Mouse (Mus musculus) A20 (cell line): Measurements from ENCODE around the gene Tmbim4.

ENCODE experiments used
- DNase-seq: peaks from one replicate; pipeline ENCODE4 v3.0.0-alpha.2; 2011; ENCODE audit warnings: low read depth, low spot score

Gene Tmbim4

DNA sequence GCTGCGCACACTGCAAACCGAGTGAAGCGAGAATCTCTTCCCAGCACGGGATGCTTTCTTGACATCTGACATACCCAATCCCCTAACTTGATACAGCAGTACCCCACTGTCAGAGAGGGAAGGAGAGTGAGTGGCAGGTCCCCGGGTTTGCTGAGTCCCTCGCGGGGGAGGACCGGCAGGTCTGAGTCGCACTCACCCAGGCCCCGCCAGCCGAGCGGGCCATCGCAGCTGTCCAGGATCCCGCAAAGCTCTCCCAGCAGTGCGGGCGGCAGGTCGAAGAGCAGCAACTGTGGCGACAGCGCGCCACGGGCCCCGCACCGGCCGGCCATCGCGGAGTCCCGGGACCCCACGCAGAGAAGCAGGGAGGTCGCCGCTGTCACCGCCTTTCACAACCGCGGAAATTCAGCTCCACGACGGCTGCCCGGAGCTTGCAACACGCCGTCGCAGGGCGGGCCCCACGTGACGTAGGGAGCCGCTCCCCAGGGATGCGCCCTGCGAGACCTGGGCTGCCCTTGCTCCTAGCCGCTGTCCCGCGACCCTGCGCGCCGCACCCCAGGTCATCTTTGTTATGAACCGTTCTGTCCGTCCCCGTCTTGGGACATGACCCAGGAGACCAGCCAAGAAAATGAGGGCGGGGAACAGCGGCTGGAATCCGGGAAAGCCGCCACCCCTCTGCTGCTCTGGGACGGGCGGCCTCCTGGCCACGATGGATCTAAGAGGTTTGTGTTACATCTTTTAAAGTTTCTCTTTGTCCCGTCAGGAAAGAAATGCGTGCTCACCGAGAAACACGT lies at the start of gene Tmbim4:
Tmbim4 (plus strand) TSS at position 460 of the 791 bp plus-strand sequence.
- DNase-seq, result no peak

DNA sequence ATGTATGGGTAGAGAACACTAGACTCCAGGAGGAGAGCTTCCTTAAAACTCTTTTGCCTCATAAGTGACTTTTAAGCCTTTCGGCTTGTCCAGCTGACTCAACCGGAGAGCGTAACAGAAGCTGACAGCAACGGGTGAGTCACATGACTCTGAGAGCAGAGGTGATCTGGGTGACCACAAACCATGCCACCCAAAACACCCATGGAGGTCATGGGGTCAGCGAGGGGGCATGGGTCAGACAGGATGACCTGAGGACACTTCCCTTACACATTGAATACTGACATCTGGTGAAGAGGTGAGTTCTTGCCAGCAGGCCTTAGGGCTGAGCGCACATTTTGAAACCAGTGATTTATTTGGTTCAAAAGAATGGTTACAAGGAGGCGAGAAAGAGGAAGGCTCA lies 49.7 kb upstream of the Tmbim4 start:
- no peak for DNase-seq

DNA sequence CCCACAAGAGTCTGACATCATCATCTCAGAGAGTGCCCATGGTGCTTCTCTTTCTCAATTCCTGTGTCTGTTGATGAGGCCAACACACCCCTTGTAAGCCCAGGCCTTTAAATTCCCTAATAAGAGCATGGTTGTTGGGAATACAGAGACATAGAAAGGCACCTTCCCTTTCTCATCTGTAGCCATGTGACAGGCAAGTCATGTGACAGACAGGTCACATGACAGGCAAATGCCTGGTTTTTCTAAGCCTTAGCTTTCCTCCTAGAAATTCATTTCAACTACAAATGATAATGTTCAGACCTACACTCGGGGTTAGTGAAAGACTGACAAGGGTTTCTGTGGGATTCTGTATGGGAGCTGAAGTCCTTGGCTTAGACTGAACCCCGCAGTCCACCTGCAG lies 47.5 kb upstream of the Tmbim4 start:
- DNase-seq, result no peak

DNA sequence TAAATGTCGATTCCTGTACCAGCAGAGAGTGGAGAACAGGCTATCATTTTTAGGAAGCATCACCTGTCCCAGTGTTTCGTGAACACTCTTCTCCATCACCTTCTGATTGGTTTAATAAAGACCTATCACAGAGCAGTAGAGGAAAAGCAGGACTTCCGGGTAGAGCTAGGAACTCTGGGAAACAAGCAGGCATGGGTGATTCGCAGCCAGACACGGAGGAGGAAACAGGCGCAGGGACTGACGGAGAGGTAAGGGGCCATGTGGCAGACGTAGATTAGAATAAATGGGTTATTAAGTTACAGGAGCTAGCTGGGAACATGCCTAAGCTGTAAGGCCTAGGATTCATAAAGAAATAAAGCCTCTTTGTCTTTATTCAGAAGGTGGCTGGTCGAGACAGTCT lies 40.9 kb upstream of the Tmbim4 start:
- no peak for DNase-seq

DNA sequence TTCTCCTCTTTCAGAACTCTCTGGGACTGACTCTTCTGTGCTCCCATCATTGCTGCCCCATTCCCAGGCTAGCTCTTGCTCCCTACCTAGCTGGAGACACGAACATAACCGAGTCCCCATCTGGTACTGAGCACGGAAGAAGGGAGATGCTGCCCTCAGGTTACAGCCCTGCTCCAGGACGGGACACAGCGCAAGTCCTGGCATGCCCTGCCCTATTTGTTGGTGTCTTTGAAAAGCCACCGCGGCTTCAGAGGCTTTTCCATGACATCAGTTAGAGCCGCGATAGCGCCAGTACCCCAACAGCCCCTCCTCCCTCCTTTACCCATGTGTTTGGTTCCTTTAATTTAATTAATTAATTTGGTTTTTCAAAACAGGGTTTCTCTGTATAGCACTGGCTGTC lies 38.5 kb upstream of the Tmbim4 start:
- no peak for DNase-seq

DNA sequence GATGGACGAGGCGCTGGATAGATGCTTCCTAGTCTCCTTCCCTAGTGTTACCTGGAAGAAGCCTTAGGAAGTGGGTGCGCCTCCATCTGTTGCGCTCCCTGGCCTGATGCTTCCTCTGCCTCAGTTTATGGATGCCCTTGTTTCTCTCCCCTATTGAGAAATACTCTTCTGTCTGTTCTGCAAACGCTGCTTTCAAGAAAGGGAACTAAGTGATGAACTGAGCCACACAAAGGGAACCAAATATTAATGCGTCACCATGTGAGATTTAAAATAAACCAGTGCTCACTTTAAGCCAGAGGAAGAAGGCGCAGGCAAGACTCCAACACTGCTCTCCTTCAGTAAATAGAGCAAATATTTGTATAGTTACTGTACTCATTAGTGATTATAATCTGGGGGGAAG lies 37.9 kb upstream of the Tmbim4 start:
- no peak for DNase-seq

DNA sequence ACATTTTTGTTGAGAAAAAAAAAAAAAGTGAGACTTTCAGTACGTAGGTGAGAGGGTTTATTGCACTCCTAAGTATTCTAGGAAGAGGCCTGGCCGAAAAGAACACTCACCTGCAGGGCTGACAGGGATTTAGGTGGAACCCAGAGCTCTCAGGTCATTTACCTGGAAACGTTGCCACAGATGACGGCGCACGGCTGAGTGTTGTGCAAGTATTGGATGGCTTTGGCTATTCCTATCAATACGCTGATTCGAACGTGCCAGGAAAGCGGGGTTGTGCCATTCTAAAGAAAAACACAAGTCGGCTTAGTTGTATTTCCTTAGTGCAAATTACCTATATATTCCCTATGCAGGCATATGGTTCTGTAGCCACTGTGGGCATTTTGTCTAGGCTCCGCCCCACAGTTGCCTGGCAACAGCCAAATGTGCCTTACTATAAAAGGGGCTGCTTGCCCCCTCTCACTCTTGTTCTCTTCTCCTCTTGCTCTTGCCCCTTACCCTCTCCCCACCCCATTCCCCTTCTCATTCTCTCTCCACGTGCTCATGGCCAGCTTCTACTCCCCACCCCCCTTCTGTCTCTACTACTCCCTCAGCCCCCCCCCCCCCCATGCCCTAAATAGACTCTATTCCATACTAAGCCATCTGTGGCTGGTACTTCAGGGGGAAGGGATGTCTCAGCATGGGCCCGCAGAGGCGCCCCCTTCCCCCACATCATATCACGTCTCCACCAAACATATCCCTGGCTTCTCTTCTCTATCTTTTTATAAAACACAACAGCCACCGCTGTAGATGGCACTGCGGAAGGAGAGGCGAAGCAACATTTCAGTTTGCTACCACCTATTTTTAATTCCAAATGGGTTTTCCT lies 36.2 kb upstream of the Tmbim4 start:
- DNase-seq, result no peak

DNA sequence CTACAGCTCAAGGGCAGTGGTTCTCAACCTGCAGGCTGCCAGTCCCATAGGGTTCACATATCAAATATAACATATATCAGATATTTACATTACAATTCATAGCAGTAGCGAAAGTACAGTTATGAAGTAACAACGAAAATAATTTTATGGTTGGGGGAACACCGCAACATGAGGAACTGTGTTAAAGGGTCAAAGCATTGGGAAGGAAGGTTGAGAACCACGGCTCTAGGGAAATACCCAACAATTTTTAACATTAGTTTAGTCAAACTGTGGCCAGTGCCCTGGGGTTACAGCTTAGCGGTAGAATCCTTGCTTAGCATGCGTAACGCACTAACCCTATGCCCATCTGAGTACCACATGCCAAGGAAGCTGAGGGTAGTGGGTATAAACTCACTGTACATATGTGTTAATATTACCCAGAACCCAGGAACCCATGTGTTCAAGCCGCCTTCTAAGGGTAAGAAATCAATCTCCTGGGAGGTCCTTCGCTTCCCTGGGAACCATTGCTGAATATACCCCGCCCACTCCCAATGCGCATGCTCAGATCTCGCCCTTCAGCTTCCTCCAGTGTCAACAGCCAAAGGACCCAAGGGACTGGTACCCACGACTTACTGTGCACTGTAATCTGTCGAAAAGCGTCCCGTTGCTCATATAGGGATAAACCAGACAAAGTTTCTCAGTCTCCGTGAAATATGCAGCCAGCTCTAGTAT lies 35.4 kb upstream of the Tmbim4 start:
- DNase-seq, result no peak

DNA sequence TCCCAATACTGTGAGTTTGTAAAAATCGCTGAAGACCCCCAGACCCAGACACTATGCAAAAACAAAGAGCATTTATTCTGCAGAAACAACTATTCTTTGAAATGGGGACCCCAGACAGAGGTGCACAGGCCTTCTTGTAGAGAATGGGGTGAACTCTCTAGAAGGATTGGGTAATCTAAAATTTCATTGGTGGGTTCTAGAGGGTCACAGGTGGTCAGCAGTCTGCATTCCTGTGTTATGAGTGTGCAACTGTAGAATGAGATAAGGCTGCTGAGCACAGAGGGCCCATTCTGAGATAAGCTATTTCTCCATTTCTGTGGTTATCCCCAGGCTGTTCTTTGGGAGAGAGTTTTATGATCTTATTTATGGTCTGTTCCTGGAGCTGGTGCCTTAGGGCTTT lies 33.3 kb upstream of the Tmbim4 start:
- DNase-seq, result no peak

DNA sequence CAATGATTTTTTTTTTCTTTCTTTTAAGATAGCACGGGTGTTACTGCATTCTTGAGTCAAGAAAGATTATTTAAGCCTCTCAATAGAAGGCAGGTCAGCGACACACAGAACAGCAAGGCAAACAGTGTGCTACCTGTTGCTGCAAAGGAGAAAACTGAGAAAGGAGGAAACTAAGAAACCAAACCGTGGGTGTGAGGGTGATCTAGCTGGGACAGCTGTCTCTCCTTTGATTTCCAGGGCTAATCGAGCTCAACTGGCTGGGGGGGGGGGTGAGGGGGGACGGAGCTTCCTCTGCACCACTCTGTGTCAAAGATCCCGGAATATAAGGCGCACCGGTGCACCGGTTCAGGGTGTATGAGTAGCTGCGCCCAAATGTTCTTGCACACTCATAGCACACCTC lies 32.3 kb upstream of the Tmbim4 start:
- no peak for DNase-seq

DNA sequence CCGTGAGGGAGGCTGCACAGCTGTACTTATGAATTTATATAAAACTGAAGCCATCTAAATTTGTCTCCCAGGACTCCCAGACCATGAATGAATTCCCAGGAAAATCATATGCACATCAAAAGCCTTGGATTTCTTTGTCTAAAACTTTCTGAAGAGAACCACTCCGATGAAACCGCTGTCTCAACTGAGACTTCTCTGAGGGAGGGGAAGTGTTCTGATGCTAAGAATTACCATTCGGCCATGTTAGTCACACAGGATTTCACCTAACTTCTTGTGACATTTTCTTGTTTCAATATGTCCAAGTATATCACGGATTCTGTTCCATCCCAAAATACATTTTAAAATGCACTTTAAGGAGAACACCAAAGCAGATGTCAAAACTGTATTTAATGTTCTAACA lies 31.5 kb upstream of the Tmbim4 start:
- DNase-seq, result no peak

DNA sequence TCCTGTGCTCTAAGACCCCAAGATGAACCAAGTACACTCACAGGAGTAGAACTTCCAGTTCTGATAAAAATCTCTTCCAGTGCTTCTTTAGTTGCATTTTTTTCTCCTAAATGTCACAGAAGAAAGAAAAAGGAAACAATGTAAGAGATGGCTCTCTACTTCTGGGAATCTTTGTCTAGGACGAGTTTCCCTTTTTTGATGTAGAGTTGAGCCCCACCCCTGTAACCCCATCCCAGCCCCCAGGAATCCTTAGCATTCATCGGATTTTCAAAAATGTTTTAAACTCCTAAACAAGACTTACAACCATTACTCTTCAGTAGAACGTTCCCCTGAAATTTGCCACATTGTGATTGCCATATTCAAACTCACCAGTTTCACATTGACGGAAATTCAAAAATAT lies 31.1 kb upstream of the Tmbim4 start:
- DNase-seq, result no peak

DNA sequence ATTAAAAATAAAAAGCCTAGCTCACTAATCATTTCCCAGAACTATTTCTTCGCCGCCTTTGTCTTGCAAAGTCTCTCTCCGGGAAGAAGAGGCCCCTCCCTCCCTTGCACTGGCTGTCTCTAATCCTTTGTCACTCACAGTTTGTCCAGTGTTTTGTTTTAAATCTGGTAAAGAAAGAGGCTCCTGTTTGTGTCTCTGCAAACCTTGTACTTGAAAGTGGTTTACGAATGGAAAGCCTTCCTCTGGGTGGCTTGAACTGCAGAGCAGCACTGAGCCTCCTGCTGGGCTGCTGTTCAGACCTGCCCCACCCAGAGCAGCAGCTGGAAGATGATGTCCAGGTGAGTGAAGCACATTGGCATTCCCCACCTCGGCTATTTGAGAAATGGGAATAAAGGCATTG lies 30.1 kb upstream of the Tmbim4 start:
- DNase-seq, result no peak

DNA sequence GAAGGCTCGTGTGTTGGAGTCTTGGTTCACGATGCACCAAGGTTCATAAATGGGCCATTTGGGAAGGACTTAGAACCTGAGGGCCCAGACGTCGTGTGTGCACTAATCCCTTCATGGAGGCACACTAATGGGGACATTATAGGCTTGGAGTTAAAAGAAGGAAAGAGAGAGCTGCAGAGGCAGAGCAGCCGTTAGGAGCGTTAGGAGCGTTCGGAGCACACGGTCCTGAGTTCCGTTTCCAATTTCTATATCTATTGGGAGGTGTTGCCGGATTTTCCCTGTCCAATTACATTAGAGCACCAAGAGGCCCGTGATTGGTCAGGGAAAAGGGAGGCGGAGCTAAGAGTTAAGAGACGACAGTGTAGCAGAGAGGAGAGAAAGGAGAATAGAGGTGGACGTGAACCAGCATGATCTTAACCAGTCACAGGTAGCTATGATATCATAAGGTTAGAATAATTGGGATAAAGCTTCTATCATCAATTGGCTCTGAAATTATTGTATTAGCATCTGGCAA lies 27.1 kb upstream of the Tmbim4 start:
- no peak for DNase-seq

DNA sequence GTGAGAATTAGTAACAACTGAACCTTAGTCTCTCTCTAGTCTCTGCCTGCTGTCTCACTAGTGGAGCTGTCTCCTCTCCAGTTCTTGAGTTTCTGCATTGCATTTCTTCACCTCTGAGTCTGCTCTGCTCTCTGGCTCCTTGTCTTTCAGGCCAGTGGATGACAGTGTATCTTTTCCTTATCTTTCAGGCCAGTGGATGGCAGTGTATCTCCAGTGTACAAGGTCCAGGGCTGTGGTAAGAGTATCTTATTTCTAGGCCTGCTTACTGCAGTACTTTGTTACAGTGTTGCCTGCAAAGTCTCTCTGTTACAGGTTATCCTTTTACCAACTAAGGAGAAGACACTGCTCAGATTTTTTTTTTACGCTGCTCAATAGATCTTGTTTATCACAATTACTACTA lies 18.5 kb upstream of the Tmbim4 start:
- DNase-seq, result no peak

DNA sequence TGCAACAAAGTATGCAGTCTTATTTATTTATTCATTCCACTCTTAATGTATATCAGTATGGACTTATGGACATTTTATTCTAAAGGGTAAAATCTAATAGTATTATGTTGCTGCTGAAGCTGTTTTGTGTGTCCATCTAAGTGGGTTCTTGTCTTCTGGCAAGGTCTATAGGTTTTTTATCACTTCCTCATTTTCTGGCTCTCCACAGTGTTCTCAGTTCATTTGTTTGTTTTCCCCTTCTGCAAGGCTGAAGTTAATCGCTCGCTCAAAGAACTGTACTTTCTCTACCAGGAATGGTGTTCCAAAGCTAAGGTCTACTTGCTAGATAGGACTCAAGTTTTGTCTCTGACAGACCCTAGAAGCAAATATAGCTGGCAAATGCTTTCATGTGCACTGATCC lies 18.0 kb upstream of the Tmbim4 start:
- DNase-seq, result peak; percentile 22

DNA sequence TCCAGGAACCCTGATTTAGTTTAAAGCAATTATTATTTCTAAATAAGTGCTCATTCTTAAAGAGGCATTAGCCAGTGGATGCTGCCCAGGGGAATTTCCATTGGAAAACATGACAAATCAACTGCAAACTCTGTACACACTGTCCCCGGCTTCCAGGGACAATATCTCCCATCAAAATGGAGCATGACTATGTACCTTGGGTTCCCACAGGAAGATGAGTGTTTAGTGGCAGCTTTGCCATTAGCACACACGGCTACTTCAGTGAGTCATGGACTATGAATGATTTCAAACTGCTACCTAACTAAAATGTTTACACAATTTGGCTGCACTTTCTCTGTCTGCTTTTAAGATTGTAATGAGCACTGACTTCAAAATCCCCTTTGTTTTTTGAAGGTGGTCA lies 12.9 kb upstream of the Tmbim4 start:
- no peak for DNase-seq

DNA sequence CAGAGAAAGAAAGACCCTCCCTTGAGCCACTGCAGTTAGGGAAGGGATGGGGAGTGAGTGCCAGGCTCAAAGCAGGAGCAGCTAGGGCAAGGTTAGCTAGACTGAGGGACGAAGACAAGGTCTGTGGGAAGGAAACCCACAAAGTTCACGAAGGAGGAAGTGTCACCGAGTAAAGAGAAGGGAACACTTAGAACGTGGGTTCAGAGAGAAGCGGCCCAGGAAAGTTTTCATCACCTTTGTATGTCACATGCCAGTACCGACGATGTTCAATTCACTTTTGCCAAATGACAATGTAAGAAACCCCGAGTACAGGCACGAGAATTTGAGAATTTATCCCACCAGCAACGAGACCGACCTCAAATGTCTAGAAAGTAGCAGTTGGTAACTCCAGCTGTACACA lies 12.1 kb upstream of the Tmbim4 start:
- peak; percentile 20 for DNase-seq

DNA sequence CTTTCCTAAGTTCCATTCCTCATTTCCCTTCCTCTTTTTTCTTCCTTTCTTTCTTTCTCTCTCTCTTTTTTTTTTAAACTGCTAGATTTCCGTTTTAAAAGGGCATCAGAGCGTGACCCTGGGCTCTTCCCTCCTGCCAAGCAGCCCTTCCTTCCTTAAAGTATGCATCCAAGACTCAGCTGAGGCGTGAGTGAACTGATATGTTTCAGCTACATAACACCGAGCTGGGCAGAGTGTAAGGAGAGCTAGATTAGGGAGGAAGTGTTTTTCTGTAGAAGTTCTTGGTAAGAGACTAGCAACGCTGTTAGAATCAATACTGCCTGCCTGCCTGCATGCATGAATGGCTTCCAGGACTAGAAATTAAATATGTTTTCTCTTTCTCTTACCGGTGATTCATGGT lies 11.6 kb upstream of the Tmbim4 start:
- no peak for DNase-seq

DNA sequence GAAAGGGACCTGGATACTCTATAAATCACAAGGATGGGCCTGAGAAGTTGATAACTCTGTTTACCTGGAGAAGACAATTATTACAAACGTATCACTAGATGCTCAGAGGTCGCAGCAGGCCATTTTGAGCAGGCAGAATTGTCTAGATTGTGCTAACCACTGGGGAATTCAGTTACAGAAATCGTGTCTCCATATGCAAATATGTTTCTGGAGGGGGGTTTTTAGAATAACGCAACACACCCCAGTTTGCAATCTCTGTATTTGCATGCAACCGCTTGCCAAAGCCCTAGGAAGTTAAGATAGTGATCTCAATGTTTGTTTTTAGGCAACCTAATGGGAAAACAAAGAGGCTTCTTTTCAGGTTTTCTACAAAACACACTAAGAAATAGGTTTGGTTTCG lies 10.2 kb upstream of the Tmbim4 start:
- peak; percentile 25 for DNase-seq

DNA sequence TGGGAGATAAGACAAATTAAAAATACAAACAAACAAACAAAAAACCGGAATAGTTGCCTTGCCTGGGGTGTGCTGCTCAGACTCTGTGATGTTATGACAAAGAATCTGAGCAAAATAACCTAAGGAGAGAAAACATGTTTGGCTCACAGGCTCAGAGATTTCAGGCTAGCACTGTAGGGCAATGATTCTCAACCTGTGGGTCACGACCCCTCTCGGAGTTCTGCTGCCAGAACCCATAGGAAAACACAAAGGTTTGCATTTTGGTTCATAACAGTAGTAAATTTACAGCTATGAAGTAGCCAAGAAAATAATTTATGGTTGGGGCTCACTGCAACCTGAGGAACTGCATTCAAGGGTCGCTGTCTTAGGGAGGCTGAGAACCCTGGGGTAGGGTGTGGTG lies 9.1 kb upstream of the Tmbim4 start:
- no peak for DNase-seq

DNA sequence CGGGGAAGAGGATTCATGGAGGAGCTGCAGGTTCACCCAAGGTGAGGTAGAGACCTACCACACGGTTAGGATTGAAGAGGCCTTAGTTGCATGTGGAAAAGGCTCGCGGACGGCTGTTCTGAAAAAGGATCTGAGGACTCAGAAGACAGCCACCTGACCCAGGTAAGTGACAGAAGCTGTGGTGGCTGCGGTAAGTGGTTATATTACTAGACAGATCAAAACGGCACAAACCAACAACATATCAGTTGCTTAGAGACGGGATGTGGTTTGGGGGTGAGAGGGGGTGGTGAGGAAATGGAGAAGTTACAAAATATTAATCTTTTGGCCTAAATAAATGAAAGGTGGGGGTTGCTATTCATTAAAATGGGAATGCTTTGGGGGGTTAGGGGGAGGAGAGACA lies 8.1 kb upstream of the Tmbim4 start:
- no peak for DNase-seq
